Mouse (Mus musculus): ENCODE data around the gene Znhit6. TPM values are rescaled to one million over a fixed set of nuclear protein-coding genes. Genes with fewer than 3 reads are reported as not detected.

The Znhit6 gene
- polyA plus RNA-seq (2014; fragmentation: Illumina TruSeq; extraction: RNeasy Lipid Tissue Mini Kit (QIAGEN cat#74804); ENCODE audit: low read depth, low replicate concordance): 15.9 TPM

DNA sequence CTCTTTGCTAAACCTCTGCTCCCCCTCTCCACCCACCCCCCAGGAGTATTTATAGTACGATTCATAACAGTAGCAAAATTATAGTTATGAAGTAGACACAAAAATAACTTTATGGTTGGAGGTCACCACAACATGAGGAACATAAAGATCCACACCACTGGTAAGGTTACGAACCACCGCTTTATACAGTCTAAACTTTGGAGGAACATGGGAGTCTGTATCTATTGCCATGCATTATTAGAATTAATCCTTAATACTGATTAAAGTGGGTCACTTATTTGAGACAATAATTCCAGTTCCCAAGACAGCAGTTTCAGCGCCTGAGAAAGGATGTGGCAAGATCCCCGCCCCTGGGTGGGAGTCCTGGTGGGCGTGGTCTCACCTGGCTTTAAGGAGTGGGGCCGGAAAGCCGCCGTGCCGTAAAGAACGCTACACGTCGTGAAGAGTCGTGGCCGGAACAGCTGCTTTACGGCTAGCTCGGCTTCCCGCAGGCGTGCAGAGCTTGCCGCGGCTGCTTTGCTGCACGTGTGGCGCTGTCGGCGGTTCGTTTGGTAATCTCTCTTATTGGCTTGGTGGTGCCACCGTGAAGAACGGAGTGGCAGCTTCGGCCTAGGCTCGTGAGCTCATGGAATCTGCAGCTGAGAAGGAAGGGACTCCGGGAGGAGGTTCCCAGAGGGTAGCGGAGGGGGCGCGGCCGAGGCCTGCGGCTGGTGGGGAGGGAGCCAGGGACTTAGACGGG, at the start of gene Znhit6:
Gene Znhit6 (plus strand): TSS at position 463 of the 739 bp plus-strand sequence.

GRCm38 (mm10) chr3:145649852-145650202, 73.8 kb downstream of the Znhit6 start, which contains the start of gene Ccn1:
TSS of gene Ccn1 (minus strand) at chr3:145649981.

Other genes with a start within 250 kb of the Znhit6 start
- 43.2 TPM for gene Ccn1, start 73.8 kb downstream of the Znhit6 start, polyA plus RNA-seq (2014; fragmentation: Illumina TruSeq; extraction: RNeasy Lipid Tissue Mini Kit (QIAGEN cat#74804); ENCODE audit: low read depth, low replicate concordance)
- gene Ddah1, start 182.5 kb downstream of the Znhit6 start, polyA plus RNA-seq (2014; fragmentation: Illumina TruSeq; extraction: RNeasy Lipid Tissue Mini Kit (QIAGEN cat#74804); ENCODE audit: low read depth, low replicate concordance): 12.7 TPM

Measured in adipose tissue, adult 10 weeks (tissue).